Mouse (Mus musculus): ENCODE measurements at regions not wholly inside any gene's neighbourhood (a gene's known extent, or its start where the extent isn't known, plus 50 kb on each side); places are given as distances from the start of the nearest gene placed in this dataset.

GRCm38 (mm10) chr13:83809535-83809934, 305.7 kb downstream of the Mef2c start:
- no peak for TF ChIP-seq CTCF (IDR thresholded peaks at IDR 0.05; ENCODE audit: borderline replicate concordance, control insufficient read depth, extremely low read depth, insufficient read depth, low read length, poor library complexity)
- TF ChIP-seq POLR2A (IDR thresholded peaks at IDR 0.05; ENCODE audit: control insufficient read depth, extremely low read depth, insufficient read depth, low read length, poor library complexity) = no peak
